Mouse (Mus musculus) layer of hippocampus, adult 9-11 months (tissue): ENCODE results near the gene Nelfe.
A peak's percentile ranks its signal among the peaks of the same experiment; 100 is the strongest.

Experiments used
- DNase-seq: peaks from one replicate; pipeline ENCODE4 v3.0.0; 2022

The Nelfe gene

DNA sequence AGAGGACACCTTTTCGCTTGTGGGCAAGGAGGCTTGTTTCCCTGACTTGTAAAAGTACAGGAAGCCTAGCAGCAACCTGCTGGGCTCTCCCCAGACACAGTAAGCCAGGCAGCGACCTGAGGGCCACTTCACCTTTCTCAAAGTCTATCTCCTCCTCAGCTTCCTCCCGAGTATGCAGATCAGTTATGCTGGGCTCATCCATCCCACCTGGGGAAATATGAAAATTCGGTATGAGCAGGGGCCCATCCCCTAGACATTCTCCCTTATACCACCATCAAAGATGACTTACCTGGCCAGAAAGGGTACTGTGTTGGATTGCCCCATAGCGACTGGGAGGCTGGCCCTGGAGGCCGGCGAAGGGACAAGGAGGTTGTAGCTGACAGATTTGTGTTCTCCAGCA, 2.6 kb upstream of the Nelfe start:
- DNase-seq = no peak

DNA sequence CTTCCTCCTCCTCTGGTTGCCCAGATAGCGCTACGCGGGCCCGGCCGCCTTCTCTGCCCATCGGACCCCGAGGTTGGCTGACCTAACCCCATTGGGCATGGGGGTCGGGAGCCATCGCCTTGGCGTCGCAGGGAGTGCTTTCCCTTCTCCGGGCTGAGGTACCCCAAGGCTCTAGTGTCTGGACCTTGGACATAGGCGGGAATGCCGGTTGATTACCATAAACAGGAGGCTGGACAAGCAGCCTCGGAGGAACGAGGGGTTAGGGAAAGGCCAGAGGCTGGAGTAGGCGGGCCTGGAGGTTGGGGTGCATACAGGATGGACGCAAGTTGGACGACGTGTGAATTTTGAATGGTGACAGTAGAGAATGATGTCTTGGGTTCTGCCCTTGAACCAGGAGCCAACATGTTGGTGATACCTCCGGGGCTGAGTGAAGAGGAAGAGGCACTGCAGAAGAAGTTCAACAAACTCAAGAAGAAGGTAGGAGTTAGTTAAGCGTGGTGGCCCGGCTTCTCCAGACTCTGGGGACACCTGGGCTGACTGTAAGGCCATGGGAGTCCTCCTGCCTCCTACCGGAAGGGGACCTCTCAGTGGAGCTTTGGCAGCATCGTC, 430 bp downstream of the Nelfe start:
- DNase-seq = no peak

DNA sequence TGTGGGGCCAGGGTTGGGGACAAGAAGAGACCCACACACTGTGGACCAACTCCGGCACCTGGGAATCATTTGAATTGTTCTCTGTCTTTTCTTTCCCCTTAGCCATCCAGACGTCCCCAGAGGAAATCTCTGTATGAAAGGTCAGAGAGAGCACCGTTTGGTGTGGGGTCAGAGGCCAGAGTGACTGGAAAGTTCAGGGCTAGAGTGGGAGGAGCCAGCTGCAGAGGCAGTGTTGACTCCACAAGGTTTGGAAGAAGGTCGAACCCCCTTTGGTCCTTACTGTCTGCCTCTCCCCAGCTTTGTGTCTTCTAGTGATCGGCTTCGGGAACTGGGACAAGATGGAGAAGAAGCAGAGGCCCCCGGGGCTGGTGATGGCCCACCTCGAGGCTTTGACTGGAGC, 3.3 kb downstream of the Nelfe start:
- DNase-seq = no peak

DNA sequence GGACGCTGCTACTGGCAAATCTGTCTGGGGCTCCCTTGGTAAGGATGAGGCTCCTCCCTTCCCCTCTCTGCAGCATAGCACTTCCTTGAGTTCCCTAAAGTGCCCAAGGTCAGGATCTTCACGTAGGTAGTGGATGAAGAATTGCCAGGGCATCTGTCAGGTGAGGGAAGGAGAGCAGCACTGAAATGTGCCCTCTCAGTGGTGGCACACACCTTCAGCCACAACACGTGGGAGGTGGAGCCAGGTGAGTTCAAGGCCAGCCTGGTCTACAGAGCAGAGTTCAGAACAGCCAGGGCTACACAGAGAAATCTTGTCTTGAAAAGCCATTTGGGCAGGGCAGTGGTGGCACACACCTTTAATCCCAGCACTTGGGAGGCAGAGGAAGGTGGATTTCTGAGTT, 4.6 kb downstream of the Nelfe start:
- no peak for DNase-seq

DNA sequence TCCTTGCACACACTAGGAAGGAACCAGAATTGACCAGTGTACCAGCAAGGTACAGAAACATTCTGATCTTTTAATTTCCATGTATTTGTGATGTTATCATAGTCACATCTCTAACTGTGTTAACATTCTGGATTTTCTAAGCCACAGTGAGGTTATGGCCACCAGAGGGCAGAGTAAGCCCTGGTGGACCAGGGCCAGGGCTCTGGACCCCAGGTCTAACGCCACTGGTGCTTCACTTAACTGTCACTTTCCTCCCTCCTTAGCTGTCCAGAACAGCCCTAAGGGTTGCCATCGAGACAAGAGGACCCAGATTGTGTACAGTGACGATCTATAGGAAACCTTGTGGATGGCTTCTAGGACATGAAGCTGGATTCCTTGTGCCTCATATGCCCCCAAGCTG, 5.6 kb downstream of the Nelfe start:
- no peak for DNase-seq

DNA sequence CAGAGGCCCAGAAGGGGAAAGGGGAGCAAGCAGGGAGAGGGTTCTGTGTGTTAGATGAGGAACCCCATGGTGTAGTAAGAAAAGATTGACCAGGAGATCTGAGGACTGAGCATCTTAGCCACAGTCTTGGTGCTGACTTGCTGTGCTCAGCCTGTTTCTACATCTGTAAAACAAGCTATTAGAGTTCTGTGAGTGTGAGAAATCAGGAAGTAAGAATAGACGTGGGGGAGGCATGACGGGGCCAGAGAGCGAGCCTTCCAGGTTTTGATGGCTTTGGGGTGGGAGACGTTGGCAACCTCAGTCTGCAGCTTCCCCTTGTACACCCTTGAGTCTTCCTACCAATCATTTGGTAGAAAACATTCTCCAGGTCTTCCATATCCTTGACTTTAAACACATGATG, 8.5 kb downstream of the Nelfe start:
- no peak for DNase-seq

DNA sequence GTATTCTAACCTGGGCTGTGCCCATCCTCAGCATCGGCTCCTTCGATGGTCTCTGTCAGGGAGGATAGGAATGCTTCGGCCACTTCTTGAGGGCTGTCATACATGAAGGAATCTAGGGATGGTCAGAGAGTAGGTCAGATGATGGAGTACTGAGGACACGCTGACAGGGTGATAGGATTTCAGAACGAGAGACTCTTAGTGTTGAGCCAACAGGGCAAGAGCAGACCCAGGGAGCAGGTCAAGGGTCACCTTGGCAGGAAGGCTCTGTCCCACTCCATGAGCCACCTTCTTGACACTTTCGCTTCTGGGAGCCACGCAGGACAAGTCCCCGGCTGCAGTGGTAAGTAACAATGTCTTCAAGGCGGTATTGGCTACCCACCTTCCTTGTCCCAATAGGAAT, 10.3 kb downstream of the Nelfe start:
- no peak for DNase-seq

DNA sequence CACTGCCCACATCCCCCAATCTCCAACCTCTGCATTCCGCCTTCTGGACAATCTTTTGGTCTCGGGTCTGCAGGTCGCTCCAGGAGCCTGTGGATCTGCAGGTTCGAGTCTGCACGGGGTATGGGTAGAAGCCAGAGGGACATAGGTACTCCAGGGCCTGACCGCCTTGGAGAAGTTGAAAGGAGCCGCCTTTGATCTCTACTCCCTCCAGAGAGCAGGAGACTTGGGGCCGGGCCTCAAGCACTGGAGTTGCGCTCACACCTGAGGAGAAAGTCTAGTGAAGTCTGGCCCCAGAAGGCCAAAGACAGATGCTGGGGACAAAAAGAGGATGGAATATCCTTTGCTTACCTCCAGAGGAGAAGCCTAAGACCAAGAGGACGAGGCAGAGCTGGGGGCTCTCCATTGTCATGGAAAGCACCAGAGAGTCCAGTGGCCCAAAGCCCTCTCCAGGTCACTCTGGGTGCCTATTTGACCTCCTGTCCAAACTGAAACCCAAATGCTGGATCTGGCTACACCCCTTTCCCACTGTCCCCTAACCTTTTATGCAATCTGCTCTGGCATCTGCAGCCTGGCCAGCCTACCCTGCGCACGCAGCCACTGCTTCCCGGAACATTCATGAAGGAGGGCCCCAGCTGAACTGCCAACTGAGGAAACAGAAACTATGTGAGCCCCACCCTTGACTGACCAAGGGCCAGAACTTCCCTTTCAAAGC, 11.7 kb downstream of the Nelfe start:
- no peak for DNase-seq

DNA sequence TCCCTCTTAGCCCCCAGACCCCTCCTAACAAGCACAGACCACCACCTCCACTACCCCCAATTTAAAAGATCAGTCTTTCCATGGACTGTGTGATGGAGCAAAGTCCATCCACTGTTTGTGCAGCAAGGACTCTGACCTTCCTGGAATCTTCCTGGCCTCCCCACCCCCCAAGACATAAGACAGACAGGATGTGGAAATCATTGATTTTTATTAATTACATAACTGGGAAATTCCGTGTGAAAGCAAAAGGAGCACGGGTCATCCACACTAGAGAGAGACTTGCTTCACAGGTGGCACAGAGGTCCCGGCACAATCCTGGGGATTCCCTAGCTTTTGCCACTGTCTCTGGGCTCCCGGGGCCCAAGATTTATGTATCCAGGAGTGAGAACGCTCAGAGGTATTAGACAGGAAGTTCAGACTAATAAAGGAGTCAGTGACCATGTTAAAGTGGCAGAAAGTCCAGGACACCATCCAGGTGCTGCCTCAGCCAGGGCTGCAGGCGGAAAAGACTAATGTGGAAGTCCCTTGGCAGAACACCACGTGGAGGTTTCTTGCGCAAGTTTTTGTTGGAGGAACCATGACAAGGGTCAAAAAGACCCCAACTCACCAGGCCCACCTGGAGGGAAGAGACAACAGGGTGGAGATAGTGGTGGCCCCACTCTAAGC, 12.4 kb downstream of the Nelfe start, which contains the start of gene Cfb:
Gene Cfb, minus strand, starts transcription at position 103 of the 666 bp plus-strand sequence.
- no peak for DNase-seq

DNA sequence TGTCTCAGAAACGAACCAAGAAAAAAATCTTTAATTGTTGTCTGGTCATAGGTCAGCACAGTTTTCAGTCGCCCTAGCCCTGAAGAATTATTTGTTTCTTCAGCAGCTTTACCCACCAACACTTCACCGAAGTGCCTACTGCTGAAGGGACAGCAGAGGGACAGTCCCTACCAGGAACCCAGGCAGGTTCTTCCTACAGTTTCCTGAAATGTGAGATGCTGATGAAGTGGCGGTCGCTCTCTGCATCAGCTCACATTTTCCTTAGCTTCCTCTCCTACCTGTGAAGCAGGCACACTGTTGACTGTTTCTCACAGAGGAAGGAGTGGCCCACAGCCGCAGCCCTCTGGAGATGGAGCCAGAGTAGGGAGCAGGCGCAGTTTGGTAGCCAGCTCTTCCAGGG, 15.8 kb downstream of the Nelfe start:
- DNase-seq = no peak

DNA sequence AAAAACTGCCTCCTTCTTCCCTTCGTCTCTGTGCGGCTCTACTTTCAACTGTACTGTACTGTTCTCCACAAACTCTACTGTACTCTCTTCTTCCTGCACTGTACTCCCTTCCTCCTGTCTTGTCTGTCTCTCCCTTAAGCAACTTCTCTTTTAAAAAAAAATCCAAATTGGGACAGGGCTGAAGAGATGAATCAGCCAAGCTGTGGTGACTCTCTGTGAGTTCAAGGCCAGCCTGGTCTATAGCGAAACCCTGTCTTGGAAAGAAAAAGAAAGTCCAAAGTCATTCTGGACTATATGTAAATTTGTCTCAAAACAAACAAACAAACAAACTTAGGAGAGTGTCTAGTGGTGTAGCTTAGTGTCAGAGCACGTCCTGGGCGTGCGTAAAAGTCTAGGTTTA, 24.1 kb downstream of the Nelfe start:
- DNase-seq = no peak

DNA sequence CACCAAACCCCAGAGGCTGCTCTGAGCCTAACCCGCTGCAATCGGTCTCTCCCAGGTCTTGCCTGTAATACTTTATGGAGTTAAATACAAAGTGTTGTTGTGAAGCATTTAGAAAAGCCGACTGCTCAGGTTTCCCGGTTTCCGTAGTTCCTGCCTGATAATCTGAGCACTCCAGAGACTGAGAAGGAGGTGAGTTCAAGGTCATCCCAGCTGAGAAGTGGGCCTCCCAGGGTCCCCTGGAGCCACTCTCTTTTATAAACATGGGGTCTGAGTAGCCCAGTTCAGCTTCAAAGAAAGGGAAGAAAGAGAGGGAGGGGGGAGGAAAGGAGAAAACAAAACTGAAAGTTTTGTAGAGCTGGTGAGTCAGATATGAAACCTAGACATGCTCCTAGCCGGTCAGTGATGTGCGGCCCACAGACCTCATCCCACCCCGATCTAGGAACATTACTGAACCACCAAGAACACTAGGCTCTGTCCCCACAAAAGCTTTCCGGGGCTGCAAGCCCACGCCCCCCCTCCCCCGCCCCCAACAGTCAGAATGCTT, 29.2 kb downstream of the Nelfe start, which contains the start of gene Zbtb12:
Gene Zbtb12, plus strand, starts transcription at position 148 of the 544 bp plus-strand sequence.
- no peak for DNase-seq

DNA sequence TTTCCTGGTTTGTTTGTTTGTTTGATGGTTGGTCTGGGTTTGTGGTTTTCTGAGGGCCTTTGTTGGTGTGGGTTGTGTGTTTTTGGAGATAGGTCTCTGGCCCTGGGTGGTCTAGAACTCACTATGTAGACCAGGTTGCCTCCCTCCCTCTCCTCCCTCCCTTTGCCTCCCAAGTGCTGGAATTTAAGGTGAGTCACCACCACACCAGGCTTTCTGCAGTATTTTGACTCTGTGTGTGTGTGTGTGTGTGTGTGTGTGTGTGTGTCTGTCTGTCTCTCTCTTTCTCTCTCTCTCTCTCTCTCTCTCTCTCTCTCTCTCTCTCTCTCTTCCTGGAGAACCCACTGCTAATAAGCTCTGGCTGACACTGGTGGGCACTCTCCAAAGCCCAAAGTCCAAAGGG, 31.0 kb downstream of the Nelfe start:
- no peak for DNase-seq

DNA sequence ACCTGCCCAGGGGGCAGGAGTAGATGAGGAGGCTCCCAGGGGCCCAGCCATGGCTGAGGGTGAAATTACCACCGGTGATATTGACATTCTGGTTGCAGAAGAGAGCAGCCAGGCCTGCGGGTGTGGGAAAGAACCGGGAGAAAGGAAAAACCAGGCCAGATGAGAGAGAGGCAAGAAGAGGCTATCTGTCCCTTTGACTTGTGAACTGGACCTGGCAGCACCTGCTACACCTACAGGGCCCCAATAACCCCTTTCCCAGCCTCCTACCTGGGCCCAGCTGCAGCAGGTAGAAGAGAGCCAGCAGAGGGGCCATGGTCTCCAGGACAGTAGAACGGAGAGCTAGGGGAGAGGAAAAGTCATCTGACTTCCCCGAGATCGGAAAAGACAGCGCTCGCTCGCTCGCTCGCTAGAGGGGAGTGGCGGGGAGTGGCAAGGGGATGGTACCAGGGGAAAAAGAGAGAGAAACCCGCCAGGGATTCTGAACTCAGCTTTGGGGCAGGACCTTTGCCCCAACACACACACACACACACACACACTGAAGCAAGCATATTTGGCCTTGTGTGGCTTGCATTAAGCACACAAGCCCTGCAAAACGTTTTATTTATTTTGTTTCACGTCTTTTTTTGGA, 31.6 kb downstream of the Nelfe start, which contains the start of gene Gm20547:
Gene Gm20547, minus strand, starts transcription at position 360 of the 628 bp plus-strand sequence.
- DNase-seq = no peak

DNA sequence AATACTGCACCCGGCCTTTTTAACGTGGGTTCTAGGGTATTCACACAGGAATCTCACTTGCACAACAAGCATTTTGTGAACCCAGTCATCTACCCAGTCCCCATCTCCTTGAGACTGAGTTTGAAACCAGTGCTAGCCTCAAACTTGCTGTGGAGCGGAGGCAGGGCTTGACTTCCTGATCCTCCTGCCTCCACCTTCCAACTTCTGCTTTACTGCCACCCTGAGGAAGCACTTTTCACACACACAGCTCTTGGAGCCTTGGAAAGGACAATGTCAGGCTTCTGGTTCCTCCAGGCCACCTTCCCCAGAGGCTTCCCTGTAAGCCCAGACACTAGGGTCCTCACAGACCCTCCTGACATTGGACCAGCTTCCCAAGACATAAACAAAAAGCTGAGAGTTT, 33.1 kb downstream of the Nelfe start:
- DNase-seq = no peak

DNA sequence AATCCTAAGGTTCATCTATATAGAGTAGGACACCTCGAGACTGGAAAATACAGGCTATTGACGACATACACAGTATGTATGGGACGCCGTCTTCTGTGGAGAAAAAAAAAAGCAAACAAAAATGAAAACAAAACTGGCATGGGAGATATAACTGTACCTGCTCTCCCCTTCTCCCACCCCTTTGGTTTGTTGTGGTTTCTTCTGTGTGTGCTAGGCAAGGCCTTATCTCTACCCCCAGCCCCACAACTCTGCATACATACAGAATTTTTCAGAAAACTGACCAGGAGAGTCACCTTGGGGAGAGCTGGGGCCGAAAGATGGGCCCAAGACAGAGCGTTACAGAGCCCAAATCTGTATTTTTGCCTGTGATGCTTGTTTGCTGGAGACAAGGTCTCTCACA, 34.5 kb downstream of the Nelfe start:
- DNase-seq = no peak

DNA sequence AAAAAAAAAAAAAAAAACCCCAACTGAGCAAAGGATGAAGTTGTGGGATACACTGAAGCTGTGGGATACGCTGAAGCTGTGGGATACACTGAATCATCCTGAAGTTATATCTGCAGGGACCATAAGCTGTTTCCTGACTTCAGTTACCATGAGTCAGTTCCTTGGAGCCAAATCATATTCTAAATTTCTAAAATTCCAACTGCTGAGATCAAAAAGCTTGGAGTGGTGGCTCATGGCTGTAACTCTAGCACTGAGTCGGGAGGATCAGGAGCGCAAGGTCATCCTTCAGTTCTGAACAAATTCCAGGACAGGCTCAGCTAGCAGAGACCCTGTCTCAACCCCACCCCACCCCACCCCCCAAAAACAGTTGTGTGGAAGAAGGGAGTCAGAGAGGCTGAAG, 35.4 kb downstream of the Nelfe start:
- no peak for DNase-seq

DNA sequence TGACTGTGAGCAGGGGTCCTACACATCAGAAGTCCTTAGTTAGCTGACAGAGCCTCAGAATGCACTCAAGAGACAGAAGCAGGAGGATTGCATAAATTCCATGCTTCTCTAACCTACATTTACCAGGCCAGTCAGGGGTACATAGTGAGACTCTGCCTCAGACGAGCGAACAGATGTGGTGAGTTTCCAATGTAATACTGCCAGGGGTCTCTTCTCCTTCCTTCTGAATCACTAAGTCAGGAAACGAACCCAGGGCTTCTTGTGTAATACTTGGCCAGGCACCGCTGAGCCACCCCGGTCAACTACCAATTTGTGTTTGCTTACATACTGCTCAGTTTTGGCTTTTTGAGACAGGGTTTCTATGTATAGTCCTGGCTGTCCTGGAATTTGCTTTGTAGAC, 37.8 kb downstream of the Nelfe start:
- no peak for DNase-seq

DNA sequence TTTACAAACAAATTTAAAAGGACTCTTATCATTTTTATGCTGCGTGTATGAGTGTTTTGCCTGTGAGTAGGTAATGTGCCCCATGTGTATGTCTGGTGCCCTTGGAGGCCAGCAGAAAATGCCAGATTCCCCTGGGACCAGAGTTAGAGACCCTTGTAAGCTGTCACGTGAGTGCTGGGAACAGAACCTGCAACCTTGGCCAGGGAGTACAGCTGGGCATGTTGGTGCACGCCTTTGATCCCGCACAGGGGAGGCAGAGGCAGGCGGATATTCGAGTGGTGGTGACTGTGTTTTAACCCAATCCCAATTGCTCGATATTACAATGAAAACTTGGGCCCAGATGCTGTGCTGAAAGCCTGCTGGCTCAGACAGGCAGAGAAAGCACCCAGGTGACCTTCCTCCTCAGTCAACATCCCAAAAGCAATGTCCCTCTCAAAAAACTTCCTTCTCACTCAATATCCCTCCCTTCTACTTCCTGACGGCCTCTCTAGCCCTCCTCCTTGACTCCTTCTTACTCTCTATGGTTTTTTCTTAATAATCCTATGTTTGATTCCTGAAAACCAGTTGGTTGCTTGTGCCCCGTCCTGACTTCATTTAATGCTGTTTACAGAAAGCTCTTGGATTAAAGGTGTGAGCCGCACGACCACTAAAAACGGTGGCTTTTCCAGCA, 40.0 kb downstream of the Nelfe start:
- DNase-seq = no peak

DNA sequence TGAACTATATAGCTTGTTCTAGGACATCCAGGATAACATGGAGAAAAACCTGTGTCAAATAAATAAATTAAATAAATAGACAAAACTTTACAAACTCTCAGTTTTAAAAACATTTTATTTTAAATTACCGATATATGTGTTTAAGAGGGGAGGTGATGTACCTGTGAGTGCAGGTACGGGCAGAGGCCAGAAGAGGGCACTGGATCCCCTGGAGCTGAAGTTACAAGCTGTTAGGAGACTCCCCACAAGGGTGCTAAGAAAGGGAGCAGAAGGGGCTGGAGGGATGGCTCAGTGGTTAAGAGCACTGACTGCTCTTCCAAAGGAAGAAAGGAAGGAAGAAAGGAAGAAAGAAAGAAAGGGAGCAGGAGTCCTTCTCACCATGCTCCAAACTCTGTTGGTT, 41.2 kb downstream of the Nelfe start:
- no peak for DNase-seq

DNA sequence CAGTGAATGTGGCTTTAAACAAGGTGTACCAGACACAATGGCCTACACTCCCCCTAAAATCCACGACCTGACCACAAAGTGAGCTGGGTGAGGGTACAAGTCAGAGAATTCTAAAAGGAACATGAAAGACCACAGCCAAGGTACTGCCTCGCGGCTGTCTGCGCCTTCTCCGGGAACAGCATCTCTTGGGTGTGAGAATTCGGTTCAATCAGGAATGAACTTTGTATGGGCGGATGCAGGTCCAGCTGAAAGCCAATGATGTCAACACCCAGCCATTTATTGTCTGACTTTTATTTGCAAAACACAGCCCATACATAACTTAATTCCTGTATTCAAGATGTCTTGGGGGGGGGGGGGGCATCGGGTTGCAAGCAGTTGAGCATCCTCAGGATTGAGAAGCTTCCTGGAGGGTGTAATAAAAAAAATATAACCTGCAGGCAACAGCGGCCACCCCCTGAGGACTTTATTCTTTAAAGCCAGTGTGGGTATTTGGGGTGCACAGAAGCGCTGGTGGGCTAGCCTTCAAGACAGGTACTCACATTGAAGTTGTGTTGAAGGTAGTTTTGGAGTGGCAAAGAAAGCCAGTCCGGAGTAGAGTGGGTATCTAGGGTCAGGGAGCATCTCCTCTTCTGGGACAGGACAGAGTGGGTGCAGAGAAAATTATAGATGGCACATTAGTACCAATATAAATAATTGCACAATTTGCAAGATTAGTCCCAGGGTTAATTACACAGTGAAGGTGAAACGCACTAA, 43.1 kb downstream of the Nelfe start:
- DNase-seq = no peak

DNA sequence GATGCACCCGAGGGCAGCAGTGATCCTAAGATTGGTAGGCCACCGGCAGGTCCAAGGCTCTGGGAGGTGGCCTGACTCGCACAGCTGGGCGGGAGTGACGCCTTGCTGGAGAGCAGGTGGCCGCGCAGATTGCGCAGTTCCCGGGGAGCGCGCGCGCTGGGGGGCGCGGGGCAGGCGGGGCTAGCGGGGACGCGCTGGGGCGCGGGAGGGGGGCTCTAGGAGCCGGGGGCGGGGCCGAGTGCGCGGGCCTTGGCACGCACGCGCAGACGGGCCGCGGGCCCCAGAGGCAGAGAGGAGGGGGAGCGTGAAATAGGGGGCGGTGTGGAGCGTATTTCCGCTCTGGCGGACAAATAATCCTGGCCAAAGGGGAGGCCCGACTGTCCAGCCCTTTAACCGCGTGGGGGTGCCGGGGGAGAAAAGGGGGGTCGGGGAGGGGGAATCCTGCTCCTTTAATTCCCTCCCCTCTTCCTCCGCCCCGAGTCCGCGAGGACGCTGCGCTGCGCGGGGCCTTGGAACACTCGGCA, 43.9 kb downstream of the Nelfe start:
- DNase-seq = peak; percentile 94
